Mouse (Mus musculus): ENCODE results near the gene Pdxk. TPM values are rescaled to one million over a fixed set of nuclear protein-coding genes. Genes with fewer than 3 reads are reported as not detected.

The Pdxk gene
- polyA plus RNA-seq, 1 experiment from 2014 or later: 52.5 TPM

DNA sequence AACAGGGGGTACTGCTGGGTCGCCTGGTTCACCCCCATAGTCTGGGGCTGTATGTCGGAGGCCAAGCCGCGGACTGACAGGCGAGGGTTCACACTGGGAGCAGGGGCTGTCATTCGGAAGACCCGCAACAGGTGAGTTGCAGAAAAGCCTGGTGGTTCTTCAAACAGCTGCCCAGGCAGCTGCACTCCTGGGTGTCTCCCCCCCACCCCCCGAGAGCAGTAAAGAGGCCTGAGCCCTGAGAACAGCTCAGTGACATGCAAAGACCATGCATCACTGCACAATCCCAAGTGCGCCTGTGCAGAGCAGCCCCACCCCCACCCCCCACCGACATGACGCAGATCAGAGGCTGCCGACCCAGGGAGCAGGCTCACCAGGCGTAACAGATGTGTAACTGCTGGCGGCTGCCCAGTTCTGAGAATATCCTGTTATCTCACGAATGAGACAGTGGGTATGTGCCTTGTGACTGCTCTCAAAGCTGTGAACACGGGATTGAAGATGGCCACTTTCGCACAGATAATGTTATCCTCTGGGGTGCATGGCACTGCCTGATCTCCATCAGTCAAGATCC lies 65.6 kb downstream of the Pdxk start:
- no peak overlapping the region for H3K4me2 ChIP-seq (ENCODE audit: low read length)
- H3K9me3 ChIP-seq (ENCODE audit: control insufficient read depth, low read length): no peaks in the 10 kb centered on the region
- H3K4me1 ChIP-seq (ENCODE audit: control insufficient read depth, insufficient read depth, low read depth, low read length): peaks cover 14% of the 10 kb centered on the region
- no peak for ATAC-seq
- no peaks in the 10 kb centered on the region for H3K27me3 ChIP-seq (replicated peaks; ENCODE audit: control insufficient read depth, insufficient read depth, low read length)
- no peak overlapping the region for H3K4me3 ChIP-seq (ENCODE audit: low read length)
- 35% methylated on average over 17 of the region's 17 CpGs for WGBS
- H3K27ac ChIP-seq (ENCODE audit: low read depth, low read length): peak overlapping the region; percentile 49
- H3K9ac ChIP-seq (ENCODE audit: low read depth, low read length): no peak overlapping the region
- H3K36me3 ChIP-seq (ENCODE audit: control insufficient read depth, insufficient read depth, low read length): peaks cover 34% of the 10 kb centered on the region

DNA sequence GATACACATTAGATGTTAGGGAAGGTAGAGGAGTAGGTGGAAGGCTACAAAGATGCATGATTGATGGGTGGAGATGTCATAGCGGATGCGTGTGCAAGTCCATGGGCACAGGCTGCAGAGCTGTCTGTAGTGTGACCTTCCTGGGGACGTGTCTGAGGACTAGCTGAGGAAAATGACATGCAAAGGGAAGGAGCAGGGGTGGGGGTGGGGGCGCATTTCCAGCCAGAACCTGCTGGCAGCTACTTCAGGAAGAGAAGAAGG lies 68.2 kb downstream of the Pdxk start:
- peak; percentile 41 for ATAC-seq
- WGBS: 49% methylated on average over 4 of the region's 4 CpGs
- Histone ChIP-seq H3K36me3 (ENCODE audit: control insufficient read depth, insufficient read depth, low read length) (peaks cover 8% of the 10 kb centered on the region), H3K27ac (ENCODE audit: low read depth, low read length) (no peak overlapping the region; the same call in 1 of the 2 replicates), H3K4me1 (ENCODE audit: control insufficient read depth, insufficient read depth, low read depth, low read length) (peaks cover 14% of the 10 kb centered on the region), H3K9me3 (ENCODE audit: control insufficient read depth, low read length) (no peaks in the 10 kb centered on the region), H3K4me2 (ENCODE audit: low read length) (peak overlapping the region; percentile 48), H3K27me3 (replicated peaks; ENCODE audit: control insufficient read depth, insufficient read depth, low read length) (peaks cover 8% of the 10 kb centered on the region), H3K4me3 (ENCODE audit: low read length) (peak overlapping the region; percentile 2; the same call in 1 of the 2 replicates), H3K9ac (ENCODE audit: low read depth, low read length) (no peak overlapping the region)

DNA sequence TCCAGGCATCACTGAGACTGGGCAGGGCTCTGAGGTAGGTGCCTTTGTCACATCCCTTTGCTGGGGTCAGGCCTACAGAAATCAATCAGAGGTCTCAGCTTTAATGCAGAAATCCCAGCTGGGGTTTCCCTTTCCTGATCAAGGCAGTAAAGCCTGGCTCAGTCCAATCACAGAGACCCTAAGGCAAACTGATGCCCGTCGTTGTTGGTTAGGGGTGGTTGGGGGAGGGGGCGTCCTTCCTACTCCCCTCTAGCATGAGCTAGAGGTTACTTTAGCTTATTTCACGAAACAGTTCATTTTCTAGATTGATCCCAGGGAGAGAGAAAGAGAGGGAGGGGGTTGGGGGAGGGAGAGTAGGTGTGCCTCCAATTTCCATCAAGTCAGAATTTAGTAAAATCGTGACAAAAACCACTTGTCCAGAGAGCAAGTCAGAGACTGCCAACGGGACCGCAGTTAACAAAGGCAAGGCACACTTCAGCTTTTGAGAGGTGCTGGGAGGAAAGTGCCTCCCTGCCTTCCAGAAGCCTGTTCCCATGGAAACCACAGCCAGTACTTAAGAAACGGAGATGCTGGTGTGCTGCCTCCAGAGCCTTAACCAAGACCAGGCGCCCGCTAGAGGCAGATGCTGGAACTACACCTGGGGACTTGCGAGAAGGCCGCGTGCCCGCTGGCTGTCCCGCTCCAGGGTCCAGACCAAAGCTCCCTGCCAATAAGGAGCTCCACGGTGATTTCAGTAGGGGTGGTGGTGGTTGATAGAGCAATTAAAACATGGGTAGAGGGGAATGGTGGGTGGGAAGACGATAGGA lies 68.8 kb downstream of the Pdxk start:
- peak overlapping the region; percentile 33 for H3K9ac ChIP-seq (ENCODE audit: low read depth, low read length)
- H3K4me1 ChIP-seq (ENCODE audit: control insufficient read depth, insufficient read depth, low read depth, low read length): peaks cover 14% of the 10 kb centered on the region
- ATAC-seq: peak; percentile 91
- H3K27ac ChIP-seq (ENCODE audit: low read depth, low read length): peak overlapping the region; percentile 59
- H3K4me3 ChIP-seq (ENCODE audit: low read length): peak overlapping the region; percentile 2; the same call in 1 of the 2 replicates
- peaks cover 2% of the 10 kb centered on the region; the same call in 1 of the 2 replicates for H3K36me3 ChIP-seq (ENCODE audit: control insufficient read depth, insufficient read depth, low read length)
- no peaks in the 10 kb centered on the region for H3K9me3 ChIP-seq (ENCODE audit: control insufficient read depth, low read length)
- H3K4me2 ChIP-seq (ENCODE audit: low read length): peak overlapping the region; percentile 48
- WGBS: 3% methylated on average over 17 of the region's 17 CpGs
- peaks cover 9% of the 10 kb centered on the region for H3K27me3 ChIP-seq (replicated peaks; ENCODE audit: control insufficient read depth, insufficient read depth, low read length)

DNA sequence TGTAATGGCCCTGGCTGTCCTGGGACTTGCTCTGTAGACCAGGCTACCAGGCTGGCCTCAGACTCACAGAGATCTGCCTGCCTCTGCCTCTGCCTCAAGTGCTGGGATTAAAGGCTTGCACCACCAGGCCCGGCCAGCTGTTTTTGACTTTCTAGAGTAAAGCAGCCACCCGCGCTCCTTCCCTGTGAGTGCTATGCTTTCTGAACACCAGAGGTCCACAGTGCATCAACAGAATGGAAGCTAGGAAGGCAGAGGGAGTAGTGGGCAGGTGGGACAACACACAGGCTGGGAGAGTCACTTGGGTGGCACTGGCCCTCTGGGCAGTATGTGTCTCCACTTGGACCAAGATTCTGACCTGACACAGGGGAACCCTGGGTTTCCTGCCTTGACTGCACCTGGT lies 69.4 kb downstream of the Pdxk start:
- Histone ChIP-seq H3K36me3 (ENCODE audit: control insufficient read depth, insufficient read depth, low read length) (0 out of 2 replicates have a peak, but pooled peaks cover 2% of the 10 kb centered on the region), H3K27ac (ENCODE audit: low read depth, low read length) (no peak overlapping the region; the same call in 1 of the 2 replicates), H3K4me2 (ENCODE audit: low read length) (no peak overlapping the region), H3K4me1 (ENCODE audit: control insufficient read depth, insufficient read depth, low read depth, low read length) (peaks cover 14% of the 10 kb centered on the region), H3K27me3 (replicated peaks; ENCODE audit: control insufficient read depth, insufficient read depth, low read length) (peaks cover 13% of the 10 kb centered on the region), H3K4me3 (ENCODE audit: low read length) (no peak overlapping the region), H3K9ac (ENCODE audit: low read depth, low read length) (peak overlapping the region; percentile 33), H3K9me3 (ENCODE audit: control insufficient read depth, low read length) (no peaks in the 10 kb centered on the region)
- peak; percentile 2; the same call in 1 of the 2 replicates for ATAC-seq
- 78% methylated on average over 3 of the region's 3 CpGs for WGBS

GRCm38 (mm10) chr10:78392072-78392471 lies 72.7 kb downstream of the Pdxk start:
- H3K4me3 ChIP-seq (ENCODE audit: low read length): no peak overlapping the region
- H3K9ac ChIP-seq (ENCODE audit: low read depth, low read length): no peak overlapping the region
- no peaks in the 10 kb centered on the region for H3K9me3 ChIP-seq (ENCODE audit: control insufficient read depth, low read length)
- H3K36me3 ChIP-seq (ENCODE audit: control insufficient read depth, insufficient read depth, low read length): no peaks in the 10 kb centered on the region
- peaks cover 15% of the 10 kb centered on the region for H3K27me3 ChIP-seq (replicated peaks; ENCODE audit: control insufficient read depth, insufficient read depth, low read length)
- ATAC-seq: no peak
- peaks cover 12% of the 10 kb centered on the region for H3K4me1 ChIP-seq (ENCODE audit: control insufficient read depth, insufficient read depth, low read depth, low read length)
- H3K27ac ChIP-seq (ENCODE audit: low read depth, low read length): no peak overlapping the region
- peak overlapping the region; percentile 25; the same call in 1 of the 2 replicates for H3K4me2 ChIP-seq (ENCODE audit: low read length)
- 1% methylated on average over 18 of the region's 18 CpGs for WGBS

DNA sequence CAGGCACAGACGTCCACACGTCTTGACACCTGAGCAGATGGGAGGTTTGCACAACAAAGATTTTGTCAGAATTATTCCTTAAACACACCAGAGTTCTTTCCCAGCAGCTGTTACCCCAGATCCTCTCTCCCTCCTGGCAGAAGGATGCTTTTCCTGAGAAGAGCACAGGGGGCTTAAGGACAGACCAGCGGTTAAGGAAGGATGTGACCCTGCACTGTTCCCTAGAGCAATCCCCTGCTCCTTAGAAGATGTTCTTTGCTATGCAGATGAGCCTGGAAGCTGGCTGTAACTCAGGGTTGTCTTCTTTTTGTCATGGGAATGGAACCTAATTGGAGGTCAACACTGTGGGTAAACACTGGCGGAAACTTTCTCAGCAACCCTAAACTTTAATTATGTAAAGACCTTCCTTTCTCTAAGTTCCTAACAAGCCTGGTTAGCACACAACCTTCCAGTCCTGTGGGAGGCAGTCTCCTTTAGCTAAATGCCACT lies 73.7 kb downstream of the Pdxk start:
- H3K36me3 ChIP-seq (ENCODE audit: control insufficient read depth, insufficient read depth, low read length): no peaks in the 10 kb centered on the region
- H3K9ac ChIP-seq (ENCODE audit: low read depth, low read length): no peak overlapping the region
- no peak overlapping the region for H3K27ac ChIP-seq (ENCODE audit: low read depth, low read length)
- no peaks in the 10 kb centered on the region for H3K9me3 ChIP-seq (ENCODE audit: control insufficient read depth, low read length)
- H3K4me2 ChIP-seq (ENCODE audit: low read length): no peak overlapping the region
- ATAC-seq: no peak
- H3K4me3 ChIP-seq (ENCODE audit: low read length): no peak overlapping the region
- peaks cover 15% of the 10 kb centered on the region for H3K27me3 ChIP-seq (replicated peaks; ENCODE audit: control insufficient read depth, insufficient read depth, low read length)
- WGBS: 10% methylated on average over 4 of the region's 4 CpGs
- peaks cover 6% of the 10 kb centered on the region for H3K4me1 ChIP-seq (ENCODE audit: control insufficient read depth, insufficient read depth, low read depth, low read length)

DNA sequence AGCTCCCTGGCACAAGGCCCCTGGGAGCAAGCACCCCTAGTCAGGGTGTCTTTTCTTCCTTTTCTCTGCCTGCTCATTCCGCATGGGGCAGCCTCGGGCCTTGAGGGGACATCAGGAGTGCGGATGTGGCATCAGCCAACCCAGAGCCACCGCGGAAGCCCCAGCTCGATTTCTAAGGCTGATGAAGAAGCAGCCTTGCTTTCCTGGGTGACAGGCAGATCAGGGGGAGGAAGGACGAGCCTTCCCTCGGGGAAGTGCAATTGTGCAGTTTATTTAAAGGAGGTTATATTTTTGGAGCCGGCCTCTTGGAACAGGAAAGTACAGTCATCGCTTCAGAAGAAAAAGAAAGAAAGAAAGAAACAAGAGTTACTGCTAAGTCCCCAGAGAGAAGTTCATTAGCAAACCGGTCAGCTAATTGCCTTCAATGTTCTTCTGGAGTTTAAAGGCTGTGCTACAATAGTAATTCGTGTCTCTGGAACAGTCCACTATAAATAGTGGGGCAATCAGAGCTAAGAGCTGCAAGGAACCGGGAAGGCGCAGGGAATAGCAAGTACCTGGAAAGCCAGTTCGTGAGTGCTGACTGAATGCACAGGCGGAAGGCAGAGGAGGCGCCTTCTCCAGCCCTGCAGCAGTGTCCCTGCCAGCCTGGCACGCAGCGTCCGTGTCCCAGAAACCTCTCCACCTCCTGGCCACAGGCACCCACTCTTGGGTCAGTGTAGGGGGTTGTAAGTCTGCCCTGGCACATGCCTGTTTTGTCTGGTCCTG lies 76.4 kb downstream of the Pdxk start:
- 56% methylated on average over 17 of the region's 20 CpGs for WGBS
- no peak overlapping the region for H3K4me3 ChIP-seq (ENCODE audit: low read length)
- H3K27me3 ChIP-seq (replicated peaks; ENCODE audit: control insufficient read depth, insufficient read depth, low read length): peaks cover 15% of the 10 kb centered on the region
- ATAC-seq: peak; percentile 81
- no peaks in the 10 kb centered on the region for H3K9me3 ChIP-seq (ENCODE audit: control insufficient read depth, low read length)
- H3K4me2 ChIP-seq (ENCODE audit: low read length): no peak overlapping the region
- H3K9ac ChIP-seq (ENCODE audit: low read depth, low read length): no peak overlapping the region
- peak overlapping the region; percentile 20; the same call in 1 of the 2 replicates for H3K27ac ChIP-seq (ENCODE audit: low read depth, low read length)
- H3K4me1 ChIP-seq (ENCODE audit: control insufficient read depth, insufficient read depth, low read depth, low read length): no peaks in the 10 kb centered on the region; the same call in 1 of the 2 replicates
- H3K36me3 ChIP-seq (ENCODE audit: control insufficient read depth, insufficient read depth, low read length): no peaks in the 10 kb centered on the region
